Mouse (Mus musculus): Measurements from ENCODE around the gene Atxn1.

DNA sequence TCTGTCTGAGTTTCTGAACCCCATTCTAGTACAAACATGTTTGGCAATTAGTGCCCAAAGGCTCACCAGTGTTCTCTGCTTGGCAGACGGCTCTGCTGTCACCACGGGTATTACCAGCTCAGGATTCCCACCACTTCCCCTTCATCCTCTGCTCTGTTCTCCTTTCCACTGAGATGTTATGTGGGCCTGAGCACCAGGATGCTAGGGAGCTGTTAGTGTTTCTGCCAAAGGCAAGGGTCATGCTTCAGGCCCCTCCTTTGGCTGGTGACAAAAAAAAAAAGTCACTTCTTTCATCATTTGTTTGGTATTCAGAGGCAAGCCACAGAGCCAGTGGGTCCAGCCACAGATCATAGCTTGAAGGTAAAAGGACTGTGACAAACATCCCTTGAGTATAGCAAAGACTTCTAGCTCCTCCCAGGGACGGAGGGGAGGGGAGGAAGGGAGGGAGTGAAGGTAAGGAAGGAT lies 81.8 kb downstream of the Atxn1 start:
- TF ChIP-seq GATA1 (IDR thresholded peaks at IDR 0.05; ENCODE audit: borderline replicate concordance, low read length), result no peak
- no peak for TF ChIP-seq FLI1 (IDR thresholded peaks at IDR 0.05; ENCODE audit: low read length)
